Mouse (Mus musculus): ENCODE measurements around the gene Rufy1.
A peak's percentile ranks its signal among the peaks of the same experiment; 100 is the strongest.
"Not testable (repeated sequence)": the region's sequence is repeated elsewhere in the genome, so short reads cannot be mapped to it uniquely, and the experiment has no call there.

Gene Rufy1

DNA sequence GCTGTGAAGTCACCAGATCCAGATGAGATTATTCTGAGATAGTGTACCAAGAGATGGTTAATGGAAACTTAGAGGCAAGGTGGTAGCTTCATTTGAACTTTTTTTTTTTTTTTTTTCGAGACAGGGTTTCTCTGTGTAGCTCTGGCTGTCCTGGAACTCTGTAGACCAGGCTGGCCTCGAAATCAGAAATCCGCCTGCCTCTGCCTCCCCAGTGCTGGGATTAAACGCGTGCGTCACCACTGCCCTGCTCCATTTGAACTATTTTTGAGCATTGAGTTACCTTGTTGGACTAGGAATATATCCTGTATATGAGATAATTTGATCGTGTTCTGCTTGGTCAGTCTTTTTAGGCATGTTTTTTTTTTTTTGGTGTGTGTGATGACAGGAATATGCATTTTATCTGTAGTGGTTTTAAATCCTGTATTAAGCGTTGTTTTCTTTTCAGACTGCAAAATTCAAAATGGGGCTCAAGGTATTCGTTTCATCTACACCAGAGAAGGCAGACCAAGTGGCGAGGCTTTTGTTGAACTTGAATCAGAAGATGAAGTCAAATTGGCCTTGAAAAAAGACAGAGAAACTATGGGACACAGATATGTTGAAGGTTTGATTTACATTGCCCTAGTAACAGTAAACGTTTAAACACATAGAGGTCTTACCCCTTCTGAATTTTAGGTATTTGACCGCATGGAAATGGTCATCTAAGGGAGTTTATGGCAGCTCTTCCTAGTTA lies 51.7 kb downstream of the Rufy1 start:
- no peak for DNase-seq (ENCODE audit: low read depth, low spot score)

DNA sequence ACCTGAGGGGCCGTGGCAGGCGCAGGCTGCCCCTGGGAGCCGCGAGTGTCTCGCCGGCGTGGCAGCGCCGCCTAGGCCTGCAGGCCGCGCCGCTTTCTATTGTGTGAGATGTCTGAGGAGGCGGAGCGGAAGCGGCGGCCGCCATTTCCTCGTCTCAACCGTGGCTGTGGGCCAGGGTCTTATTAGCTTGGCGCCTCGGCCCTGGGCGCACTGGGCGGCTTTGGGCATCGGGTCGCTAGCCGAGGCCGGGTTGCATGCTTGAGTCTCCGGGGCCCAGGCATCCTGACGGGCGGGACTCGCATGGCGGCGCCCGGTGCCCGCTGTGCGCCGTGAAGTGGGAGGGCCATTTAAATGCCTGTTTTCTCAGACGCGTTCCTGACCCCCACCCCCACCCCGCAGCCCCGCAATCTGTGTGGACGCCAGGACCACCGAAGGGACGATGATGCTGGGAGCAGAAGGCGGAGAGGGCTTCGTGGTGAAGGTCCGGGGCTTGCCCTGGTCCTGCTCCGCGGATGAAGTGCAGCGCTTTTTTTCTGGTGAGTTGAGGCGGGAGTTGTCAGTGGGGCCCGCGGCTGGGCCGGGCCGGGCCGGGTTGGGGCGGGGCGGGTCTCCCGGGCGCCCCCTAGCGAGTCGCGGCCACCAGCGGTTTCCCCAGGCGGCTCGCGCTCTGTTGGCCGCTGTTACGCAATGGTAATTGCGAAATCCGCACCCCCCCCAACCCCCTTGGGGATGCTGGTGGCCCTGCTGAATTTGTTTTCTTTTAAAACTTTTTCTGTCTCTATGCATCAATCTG lies 52.8 kb downstream of the Rufy1 start:
- DNase-seq (ENCODE audit: low read depth, low spot score), result peak; percentile 83

DNA sequence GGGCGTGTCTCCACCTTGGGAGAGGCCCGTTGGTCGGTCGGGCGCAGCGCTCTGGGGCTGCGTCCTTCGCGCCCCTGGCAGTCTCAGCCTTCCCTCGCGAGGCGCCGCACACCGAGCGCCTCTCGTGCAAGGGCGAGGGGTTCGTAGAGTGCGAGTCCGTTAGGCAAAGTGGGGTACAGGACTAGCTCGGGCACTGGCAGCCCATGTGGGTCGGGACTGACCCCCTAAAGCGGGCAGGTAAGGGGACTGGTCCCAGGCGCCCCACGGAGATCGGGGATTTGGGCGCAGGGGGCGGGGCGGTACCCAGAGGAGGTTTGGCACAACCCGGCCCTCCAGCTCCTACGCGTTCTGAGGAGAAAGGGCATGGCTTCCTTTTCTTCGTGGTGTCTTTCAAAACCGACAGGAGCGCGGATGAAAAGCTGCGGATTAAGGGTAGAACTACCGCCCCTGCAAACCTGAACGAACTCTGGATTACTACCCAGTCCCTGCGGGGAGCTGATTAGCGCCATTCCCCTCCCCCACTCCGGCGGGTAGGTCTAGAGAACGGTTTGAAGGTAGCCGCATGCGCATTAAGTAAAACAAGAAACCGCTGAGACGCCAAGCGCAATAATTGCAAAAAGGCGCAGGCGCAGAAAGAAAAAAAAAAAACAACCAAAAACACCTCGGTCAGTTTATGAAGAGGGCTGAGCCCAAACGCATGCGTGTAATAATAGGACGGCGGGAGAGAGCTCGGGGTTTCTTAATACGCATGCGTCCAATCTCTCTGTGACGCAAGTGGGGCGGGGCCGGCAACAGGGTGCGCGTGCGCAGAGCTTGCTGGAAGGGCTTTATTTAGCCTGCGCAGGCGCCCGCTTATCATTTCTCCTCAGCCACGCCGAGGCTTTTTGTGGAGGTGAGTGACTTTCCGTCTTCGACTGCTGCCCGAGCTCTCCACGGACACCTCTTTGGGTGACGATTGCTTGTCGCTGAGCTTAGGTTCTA lies 53.7 kb downstream of the Rufy1 start, which contains the start of gene Hnrnph1:
Gene Hnrnph1, plus strand, starts transcription at position 80 of the 981 bp plus-strand sequence.
- peak; percentile 99 for DNase-seq (ENCODE audit: low read depth, low spot score)

DNA sequence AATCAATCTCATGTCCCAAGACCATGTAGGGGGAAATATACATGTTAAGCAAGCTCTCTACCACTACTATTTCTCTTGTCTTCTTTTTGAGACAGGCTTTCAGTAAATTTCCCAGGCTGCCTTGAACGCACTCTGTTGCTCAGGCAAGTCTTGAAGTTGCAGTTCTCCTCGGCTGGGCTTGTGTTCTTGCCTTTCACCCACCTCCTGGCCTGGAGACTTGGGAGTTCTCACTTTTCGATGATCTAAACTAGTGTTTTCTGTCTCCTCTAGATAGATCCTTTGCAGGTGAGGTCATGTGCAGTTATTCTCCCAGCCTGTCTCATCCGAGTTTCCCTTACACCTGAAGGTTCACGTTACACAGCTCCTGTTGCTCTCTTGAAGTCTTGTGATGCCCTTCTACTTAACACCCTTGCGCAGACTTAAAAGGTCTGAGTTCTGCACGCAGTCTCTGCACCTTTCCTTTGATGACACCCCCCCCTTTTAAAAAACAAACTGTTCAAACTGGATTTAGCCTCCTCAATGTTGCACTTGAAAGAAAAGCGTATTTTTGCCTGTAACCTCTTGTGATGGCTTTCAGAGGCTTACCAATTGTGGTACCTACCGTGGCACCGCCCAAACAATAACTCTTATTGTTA lies 54.7 kb downstream of the Rufy1 start:
- no peak for DNase-seq (ENCODE audit: low read depth, low spot score)

DNA sequence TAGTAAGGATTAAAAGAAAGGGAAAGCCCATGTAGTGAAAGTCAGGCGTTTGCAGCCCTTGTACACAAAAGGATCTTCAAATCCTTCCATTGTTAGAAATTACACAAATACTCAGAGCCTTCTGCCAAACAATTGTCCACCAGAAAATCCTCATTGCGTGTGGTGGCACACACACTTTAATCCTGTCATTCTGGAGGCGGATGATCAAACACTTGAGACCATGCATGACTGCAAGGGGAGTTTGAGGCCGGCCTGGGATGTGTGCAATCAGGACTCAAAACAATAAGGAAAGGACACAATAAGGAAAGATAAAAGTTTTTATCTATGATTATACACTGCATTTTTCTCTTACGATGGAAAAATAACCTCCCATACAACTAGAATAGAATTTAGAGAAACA lies 55.5 kb downstream of the Rufy1 start:
- no peak for DNase-seq (ENCODE audit: low read depth, low spot score)

DNA sequence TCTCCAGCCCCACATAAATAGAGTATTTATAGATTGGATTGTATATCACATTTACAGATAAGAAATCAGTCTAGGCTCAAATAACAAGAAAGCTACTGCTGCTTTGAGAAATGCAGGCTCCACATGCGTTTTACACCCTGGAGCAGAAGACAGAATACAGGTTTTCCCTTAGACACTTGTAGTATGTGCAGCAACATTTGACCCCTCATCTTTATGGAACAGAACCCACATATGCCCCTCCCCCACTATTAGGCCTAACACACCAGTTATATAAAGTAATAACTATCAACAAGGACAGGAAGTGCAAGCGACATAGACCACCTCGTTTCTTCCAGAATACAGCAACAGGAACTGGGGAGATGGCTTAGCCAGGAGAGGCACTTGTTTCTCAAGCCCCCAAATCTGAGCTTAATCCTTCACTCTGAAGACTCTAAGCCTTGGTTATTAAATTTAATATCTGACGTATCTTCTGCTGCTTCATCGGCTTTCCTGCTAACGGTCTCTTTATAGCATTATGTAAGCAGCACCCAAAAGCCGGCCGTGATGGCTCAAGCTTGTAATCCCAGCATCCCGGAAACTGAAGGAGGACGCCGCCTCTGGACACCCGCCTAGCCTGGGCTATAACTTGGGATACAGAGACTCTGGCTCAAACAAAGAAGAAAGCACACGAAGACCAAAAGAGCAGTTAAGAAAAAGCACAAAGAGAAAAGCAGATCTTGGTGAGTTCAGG lies 56.5 kb downstream of the Rufy1 start:
- no peak for DNase-seq (ENCODE audit: low read depth, low spot score)

DNA sequence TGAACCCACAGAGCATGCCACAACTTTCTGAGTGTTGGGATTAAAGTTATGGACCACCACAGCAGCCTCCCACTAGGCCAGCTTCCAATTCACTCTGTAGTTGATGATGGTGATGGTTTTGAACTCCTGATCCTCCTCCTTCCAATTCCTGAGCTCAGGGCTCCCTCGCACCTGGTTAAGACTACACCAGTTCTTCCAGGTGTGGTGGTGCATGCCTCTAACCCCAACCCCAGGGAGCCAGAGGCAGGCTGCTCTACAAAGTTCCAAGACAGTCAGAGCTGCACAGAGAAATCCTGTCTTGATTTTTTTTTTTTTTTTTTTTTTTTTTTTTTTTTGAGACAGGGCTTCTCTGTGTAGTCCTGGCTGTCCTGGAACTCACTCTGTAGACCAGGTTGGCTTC lies 57.3 kb downstream of the Rufy1 start:
- no peak for DNase-seq (ENCODE audit: low read depth, low spot score)

DNA sequence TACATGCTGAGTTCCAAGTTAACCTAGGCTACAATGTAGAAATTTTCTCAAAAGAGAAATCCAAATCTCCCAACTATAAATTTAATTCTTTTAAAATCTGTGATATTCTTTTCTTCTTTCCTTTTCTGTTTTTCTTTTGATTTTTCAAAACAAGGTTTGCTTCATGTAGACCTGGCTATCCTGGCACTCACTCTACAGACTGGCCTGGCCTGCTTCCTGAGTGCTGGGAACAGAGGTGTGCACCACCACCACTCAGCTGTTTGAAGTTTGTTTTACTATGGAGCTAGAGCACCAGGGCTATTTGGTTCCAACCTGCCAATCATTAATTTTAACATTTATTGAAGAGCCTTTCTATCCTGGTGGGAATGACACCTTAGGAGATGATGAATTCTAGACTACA lies 57.8 kb downstream of the Rufy1 start:
- DNase-seq (ENCODE audit: low read depth, low spot score), result no peak

DNA sequence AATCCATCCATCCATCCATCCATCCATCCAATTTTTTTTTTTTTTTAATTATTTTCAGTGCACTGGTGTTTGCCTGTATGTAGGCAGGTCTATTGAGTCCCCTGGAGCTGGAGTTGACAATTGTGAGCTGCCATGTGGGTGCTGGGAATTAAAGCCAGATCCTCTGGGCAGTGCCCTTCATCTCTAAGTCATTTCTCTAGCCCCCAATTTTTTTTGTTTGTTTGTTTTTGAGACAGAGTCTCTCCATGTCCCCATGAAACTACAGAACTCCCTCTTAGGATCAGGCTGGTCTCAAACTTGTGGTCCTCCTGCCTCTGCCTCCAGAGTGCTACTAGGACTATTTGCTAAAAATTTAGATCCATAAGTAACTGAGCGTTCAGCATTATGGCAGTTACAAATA lies 59.0 kb downstream of the Rufy1 start:
- no peak for DNase-seq (ENCODE audit: low read depth, low spot score)

DNA sequence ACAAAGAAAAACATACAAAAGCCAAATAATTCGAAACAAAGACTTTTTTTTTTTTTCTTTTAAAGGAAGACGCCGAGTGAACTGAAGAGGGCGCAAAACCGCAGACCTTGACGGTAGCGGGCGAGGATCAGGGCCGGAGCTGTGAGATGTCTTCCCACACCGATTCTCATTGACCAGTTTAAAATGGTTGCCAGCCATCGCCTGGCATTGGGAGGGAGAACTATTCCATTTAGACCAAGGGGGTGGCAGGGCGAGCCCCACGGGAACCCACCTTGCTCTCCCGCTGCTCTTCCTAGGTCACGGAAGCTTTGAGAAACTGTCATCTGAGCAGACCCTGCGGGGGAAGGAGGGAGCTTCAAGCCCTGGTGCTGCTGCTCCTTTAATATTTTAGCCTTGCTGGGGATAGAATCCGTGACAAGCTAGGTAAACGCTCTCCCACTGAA lies 59.5 kb downstream of the Rufy1 start:
- peak; percentile 90 for DNase-seq (ENCODE audit: low read depth, low spot score)

DNA sequence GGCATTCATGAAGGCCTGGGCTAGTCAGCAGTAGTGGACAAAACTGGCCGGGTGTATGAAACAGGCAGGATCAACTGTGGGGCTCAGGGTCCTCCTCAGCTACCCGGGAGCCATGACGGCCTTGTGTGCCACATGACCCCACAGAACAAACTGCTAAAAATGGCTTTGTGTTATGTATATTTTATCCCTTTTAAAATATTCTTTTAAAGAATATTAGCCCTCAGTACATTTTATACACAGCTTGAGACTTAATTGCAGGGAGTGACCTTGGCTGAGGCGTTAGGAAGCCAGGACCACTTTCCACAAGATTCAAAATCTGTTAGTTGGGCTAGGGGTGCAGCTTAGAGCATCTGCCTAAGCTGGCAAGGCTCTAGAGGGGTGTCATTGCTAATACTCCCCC lies 60.0 kb downstream of the Rufy1 start:
- no peak for DNase-seq (ENCODE audit: low read depth, low spot score)

DNA sequence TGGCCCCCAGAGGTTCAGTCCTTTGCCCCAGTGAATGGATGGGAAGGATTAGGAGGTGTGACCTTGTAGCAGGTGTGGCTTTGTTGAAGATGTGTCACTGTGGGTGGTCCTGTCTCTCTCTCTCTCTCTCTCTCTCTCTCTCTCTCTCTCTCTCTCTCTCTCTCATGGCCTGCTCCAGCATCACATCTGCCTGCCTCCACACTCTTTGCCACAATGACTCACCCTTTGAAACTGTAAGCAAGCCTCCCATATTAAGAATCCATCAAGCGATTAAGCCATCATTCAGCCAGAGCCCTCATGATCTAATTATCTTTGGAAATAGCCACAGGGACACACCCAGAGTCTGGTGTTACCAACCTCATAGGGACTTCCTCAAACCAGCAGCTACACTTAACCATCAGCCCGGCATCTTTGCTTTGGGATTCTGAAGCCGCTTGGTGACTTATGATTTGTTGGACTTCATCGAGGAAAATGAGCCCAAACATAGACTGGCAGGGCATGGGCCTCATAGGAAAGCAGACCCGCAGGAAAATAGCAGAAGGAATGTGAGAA lies 61.5 kb downstream of the Rufy1 start:
- no peak for DNase-seq (ENCODE audit: low read depth, low spot score)

DNA sequence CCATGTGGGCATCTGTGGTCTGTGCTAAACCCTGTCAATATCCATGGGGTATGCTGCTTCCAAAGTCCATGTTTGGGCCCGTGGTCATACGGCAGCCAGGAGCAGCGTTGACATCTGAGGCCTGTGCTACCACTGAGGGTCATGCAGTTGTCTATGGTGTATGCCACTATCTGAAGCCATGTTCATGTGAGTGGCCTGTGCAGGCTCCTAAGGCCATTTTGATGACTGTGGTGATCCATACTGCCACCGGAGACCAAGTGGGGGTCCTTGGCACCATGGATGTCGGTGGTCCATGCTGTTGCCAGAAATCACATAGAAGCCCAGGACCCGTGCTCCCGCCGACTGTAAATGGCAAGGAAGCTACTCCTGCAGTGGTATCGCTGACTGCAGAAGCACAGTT lies 63.4 kb downstream of the Rufy1 start:
- no peak for DNase-seq (ENCODE audit: low read depth, low spot score)

DNA sequence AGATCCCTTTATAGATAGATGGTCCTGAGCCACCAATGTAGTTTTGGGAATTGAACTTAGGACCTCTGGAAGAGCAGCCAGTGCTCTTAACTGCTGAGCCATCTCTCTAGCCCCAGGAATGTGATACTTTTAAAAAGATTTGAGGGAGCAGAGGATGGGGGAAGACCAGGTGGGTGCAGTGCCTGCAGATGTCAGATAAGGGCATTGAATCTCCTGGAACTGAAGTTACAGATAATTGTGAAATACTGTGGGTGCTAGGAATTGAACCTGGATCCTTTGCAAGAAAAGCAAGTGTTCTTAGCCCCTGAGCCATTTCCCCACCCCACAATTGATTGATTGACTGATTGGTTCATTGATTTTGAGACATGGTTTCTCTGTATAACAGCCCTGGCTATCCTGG lies 65.6 kb downstream of the Rufy1 start:
- no peak for DNase-seq (ENCODE audit: low read depth, low spot score)

DNA sequence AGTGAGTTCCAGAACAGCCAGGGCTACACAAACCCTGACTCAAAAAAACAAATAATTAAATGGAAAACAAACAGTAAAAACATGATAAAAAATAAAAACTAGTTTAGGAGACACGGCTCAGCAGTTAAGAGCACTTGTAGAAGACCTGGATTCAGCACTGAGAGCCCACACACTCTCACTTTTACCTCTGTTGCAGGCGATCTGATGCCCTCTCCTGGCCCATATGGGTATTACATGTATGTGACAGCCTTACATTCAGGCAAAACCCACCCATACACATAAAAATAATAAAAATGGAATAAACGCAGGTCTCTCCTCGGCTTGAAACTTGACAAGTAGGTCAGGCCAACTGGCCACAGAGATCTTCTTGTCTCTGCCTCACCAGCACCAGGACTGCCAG lies 66.4 kb downstream of the Rufy1 start:
- DNase-seq (ENCODE audit: low read depth, low spot score), result peak; percentile 94

DNA sequence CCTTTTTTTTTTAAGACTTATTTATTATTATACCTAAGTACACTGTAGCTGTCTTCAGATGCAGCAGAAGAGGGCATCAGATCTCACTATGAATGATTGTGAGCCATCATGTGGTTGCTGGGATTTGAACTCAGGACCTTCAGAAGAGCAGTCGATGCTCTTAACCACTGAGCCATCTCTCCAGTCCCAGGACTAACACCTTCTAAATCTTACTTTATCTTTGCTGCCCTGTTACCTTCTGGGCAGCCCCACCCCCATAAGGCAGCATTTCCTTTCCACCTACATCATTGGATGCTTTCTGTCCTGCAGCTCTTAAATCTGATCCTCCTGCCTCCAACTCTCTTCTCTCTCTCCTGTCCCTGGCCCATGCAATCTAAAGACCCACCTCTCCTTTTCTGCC lies 69.6 kb downstream of the Rufy1 start:
- not testable (repeated sequence) for DNase-seq (ENCODE audit: low read depth, low spot score)

DNA sequence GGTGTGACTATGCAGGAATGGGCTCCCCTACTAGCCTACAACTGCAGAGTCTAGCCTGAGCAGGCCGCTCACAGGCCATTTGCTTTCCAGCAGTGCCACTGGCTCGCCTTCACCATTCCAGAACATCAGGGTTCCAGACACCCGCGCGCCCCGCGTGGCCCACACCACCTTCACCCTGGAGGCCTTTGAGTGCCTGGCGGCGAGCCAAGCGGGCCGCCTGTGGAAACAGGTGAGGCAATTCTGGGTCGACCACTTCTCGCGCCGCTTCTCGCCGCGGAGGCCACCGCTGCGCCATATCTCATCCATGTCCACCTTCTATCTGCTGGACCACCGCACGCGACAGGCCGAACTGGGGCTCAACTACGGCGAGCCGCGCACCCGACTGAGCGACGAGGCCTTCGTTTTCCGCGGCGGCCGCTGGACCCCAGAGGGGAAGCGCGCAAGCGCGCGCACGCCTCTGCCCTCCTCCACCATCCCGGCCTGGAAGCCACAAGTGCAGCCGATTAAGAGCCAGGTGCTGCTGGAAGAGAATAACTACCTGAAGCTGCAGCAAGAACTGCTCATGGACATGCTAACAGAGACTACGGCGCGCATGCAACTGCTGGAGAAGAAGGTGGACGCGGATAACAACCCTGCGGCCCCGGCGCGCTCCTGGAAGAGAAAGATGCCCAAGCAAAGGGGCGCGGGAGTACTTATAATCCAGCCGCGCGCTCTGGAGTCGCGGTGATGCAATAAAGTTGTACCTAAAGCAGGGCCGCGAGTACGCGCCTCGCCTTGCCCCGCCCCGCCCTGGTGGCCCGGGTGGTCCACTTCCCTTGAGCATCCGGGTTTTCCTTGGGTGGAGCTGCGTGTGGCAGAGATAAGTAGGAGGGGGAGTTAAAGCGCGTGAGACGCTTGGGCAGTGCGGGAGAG lies 71.7 kb downstream of the Rufy1 start:
- DNase-seq (ENCODE audit: low read depth, low spot score), result peak; percentile 88

DNA sequence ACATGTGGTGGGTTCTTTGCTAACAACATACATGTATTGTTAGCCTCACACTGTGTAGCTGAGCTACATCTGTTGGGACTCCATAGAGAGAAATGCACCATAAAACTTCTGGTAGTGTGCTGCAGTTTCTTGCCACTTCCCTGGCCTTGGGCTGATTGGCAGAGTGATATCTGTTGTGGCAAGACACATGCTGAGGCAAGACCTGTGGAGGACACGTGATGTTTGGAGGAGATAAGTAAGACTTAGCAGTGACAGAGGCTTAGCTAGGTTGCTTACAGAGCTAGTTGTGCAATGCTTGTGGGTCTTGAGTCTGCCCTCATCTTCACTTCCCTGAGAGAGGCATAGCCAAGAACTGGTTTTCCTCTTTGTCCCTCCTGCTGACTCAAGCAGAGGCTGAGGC lies 75.5 kb downstream of the Rufy1 start:
- DNase-seq (ENCODE audit: low read depth, low spot score), result no peak

DNA sequence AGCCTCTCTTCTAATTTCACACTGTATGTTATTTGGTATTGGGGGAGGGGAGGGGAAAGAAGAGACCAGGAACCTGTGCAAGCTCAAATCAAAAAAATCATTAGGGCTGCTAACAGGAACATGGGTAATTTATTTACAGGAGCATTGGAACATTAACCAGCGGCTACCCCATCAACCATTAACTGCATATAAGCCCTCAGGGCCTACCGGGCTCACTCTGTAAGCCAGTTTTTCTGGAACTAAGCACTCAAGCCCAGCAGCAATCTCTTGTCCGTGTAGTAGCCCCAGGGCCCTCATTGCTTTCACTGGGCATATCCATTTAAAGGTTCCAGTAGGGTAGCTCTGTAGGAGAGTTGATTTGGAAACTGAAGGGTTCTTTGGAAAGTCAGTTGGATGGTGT lies 76.1 kb downstream of the Rufy1 start:
- DNase-seq (ENCODE audit: low read depth, low spot score), result no peak
